Mouse (Mus musculus) CH12.LX (cell line): ENCODE measurements around the gene Ppip5k2. TPM values are rescaled to one million over a fixed set of nuclear protein-coding genes. Genes with fewer than 3 reads are reported as not detected.

Experiments
- DNase-seq: peaks from one replicate; pipeline ENCODE4 v3.0.0-alpha.2; 2013; ENCODE audit errors: extremely low read depth
- H3K27ac ChIP-seq: 2 replicates; pipeline ENCODE4 v1.5.1; 2012; ENCODE audit warnings: low read depth, mild to moderate bottlenecking, control low read depth, moderate library complexity; ENCODE audit not compliant: insufficient read depth
- H3K27me3 ChIP-seq: replicated peaks from 2 replicates; pipeline ENCODE3; 2012; ENCODE audit warnings: inconsistent platforms
- H3K36me3 ChIP-seq, 2 experiments: replicated peaks in 1 of 2; 2 replicates each; pipeline versions ENCODE3 to v1.6.1; 2012; ENCODE audit warnings: inconsistent platforms in 1 of 2, low read length in 1 of 2, mild to moderate bottlenecking in 1 of 2, mixed read lengths in 1 of 2, moderate library complexity in 1 of 2; ENCODE audit not compliant: control insufficient read depth in 1 of 2, insufficient read depth in 1 of 2
- H3K4me1 ChIP-seq, 2 experiments: 2 replicates each; pipeline ENCODE4 v1.6.1; 2012; ENCODE audit warnings: inconsistent platforms in 1 of 2, moderate library complexity in 1 of 2; ENCODE audit not compliant: insufficient read depth in 2 of 2, control insufficient read depth in 1 of 2
- H3K4me2 ChIP-seq: 2 replicates; pipeline ENCODE4 v1.6.1; 2012; ENCODE audit warnings: low read depth, mild to moderate bottlenecking, control low read depth; ENCODE audit not compliant: poor library complexity, insufficient read depth, severe bottlenecking
- H3K4me3 ChIP-seq, 3 experiments: fragments of 150-350 bp in 1 of 3; sonication (generic) in 1 of 3; replicated peaks in 1 of 3; 2 replicates each; pipeline versions ENCODE3 to v1.5.1; 2011 to 2012; ENCODE audit warnings: low read depth in 2 of 3, low read length in 2 of 3, mild to moderate bottlenecking in 2 of 3, moderate library complexity in 2 of 3, control low read depth in 1 of 3, improper control_type of control experiment in 1 of 3, inconsistent platforms in 1 of 3, mixed read lengths in 1 of 3; ENCODE audit not compliant: poor library complexity in 1 of 3
- H3K79me2 ChIP-seq: replicated peaks from 2 replicates; pipeline ENCODE4 v1.6.1; 2012; ENCODE audit warnings: mild to moderate bottlenecking, moderate library complexity; ENCODE audit not compliant: control insufficient read depth, poor library complexity, insufficient read depth, severe bottlenecking; ENCODE audit errors: extremely low read depth
- H3K9ac ChIP-seq: 2 replicates; pipeline ENCODE4 v1.6.1; 2012; ENCODE audit warnings: low read depth, mild to moderate bottlenecking, control low read depth, moderate library complexity; ENCODE audit not compliant: insufficient read depth
- H3K9me3 ChIP-seq: replicated peaks from 2 replicates; pipeline ENCODE3; 2012; ENCODE audit warnings: low read length, inconsistent platforms, mixed read lengths
- BHLHE40 ChIP-seq: IDR thresholded peaks from 2 replicates; pipeline ENCODE4 v1.6.1; 2011; ENCODE audit warnings: mild to moderate bottlenecking, low read depth, low read length, improper control_type of control experiment
- CHD1 ChIP-seq: IDR thresholded peaks from 2 replicates; pipeline ENCODE4 v1.6.1; 2012; ENCODE audit warnings: low read depth, low read length, improper control_type of control experiment, inconsistent platforms
- CTCF ChIP-seq, 2 experiments: IDR thresholded peaks in 1 of 2; conservative IDR thresholded peaks in 1 of 2; 2 replicates each; pipeline ENCODE4 v1.5.1; 2011 to 2012; ENCODE audit warnings: low read depth in 2 of 2, low read length in 2 of 2, improper control_type of control experiment in 1 of 2, inconsistent platforms in 1 of 2, mild to moderate bottlenecking in 1 of 2, moderate library complexity in 1 of 2
- HCFC1 ChIP-seq: IDR thresholded peaks from 2 replicates; pipeline ENCODE4 v1.6.1; 2012; ENCODE audit warnings: low read depth, mild to moderate bottlenecking, inconsistent platforms, low read length, improper control_type of control experiment
- IRF4 ChIP-seq: IDR thresholded peaks from 2 replicates; pipeline ENCODE4 v1.6.1; 2014; ENCODE audit warnings: low read depth, mild to moderate bottlenecking, inconsistent platforms, low read length, improper control_type of control experiment
- JUN ChIP-seq: IDR thresholded peaks from 2 replicates; pipeline ENCODE4 v1.6.1; 2011; ENCODE audit warnings: low read depth, mild to moderate bottlenecking, low read length, improper control_type of control experiment, moderate library complexity; ENCODE audit not compliant: insufficient read depth
- JUND ChIP-seq: conservative IDR thresholded peaks from 2 replicates; pipeline ENCODE4 v1.6.1; 2011; ENCODE audit warnings: low read depth, low read length, improper control_type of control experiment
- KAT2A ChIP-seq: IDR thresholded peaks from 2 replicates; pipeline ENCODE4 v1.6.1; 2012; ENCODE audit warnings: low read length, improper control_type of control experiment, inconsistent platforms; ENCODE audit not compliant: insufficient replicate concordance
- MAX ChIP-seq: IDR thresholded peaks from 2 replicates; pipeline ENCODE4 v1.6.1; 2011; ENCODE audit warnings: low read length, improper control_type of control experiment
- MAZ ChIP-seq: IDR thresholded peaks from 2 replicates; pipeline ENCODE4 v1.6.1; 2012; ENCODE audit warnings: low read depth, mild to moderate bottlenecking, inconsistent platforms, low read length, improper control_type of control experiment, moderate library complexity
- PAX5 ChIP-seq: IDR thresholded peaks from 2 replicates; pipeline ENCODE4 v1.6.1; 2012; ENCODE audit warnings: low read length, inconsistent platforms, mixed read lengths
- RAD21 ChIP-seq: IDR thresholded peaks from 2 replicates; pipeline ENCODE4 v1.6.1; 2011; ENCODE audit warnings: low read depth, mild to moderate bottlenecking, low read length, improper control_type of control experiment, moderate library complexity
- RCOR1 ChIP-seq: conservative IDR thresholded peaks from 2 replicates; pipeline ENCODE4 v1.6.1; 2012; ENCODE audit warnings: low read depth, mild to moderate bottlenecking, inconsistent platforms, low read length, improper control_type of control experiment
- SIN3A ChIP-seq: IDR thresholded peaks from 2 replicates; pipeline ENCODE4 v1.6.1; 2012; ENCODE audit warnings: low read length, improper control_type of control experiment, inconsistent platforms
- SMC3 ChIP-seq: IDR thresholded peaks from 2 replicates; pipeline ENCODE4 v1.6.1; 2011; ENCODE audit warnings: low read depth, low read length, improper control_type of control experiment
- ZKSCAN1 ChIP-seq: IDR thresholded peaks from 2 replicates; pipeline ENCODE4 v1.6.1; 2012; ENCODE audit warnings: low read depth, inconsistent platforms, low read length, improper control_type of control experiment, borderline replicate concordance
- dilution Hi-C: fragments of 300-500 bp; cut with MboI; formaldehyde crosslinking; loops from 2 replicates; pipeline ENCODE4 v1.14.3; 2020; ENCODE audit warnings: low sequenced_read_pairs; ENCODE audit not compliant: extremely low pct_unique_long_range_greater_than_20kb, extremely low pct_ligation_motif_present
- in situ Hi-C: fragments of 300-500 bp; cut with MboI; formaldehyde crosslinking; loops from 3 replicates; pipeline ENCODE4 v1.14.3; 2019; ENCODE audit warnings: low sequenced_read_pairs, low pct_ligation_motif_present, low pct_unique_long_range_greater_than_20kb, mixed read lengths
- polyA plus RNA-seq: library from polyadenylated mRNA; unstranded; fragments of >175 nt; gene quantifications from 2 replicates; pipeline ENCODE4 v1.2.1, GENCODE M21; 2012; ENCODE audit warnings: low read depth; ENCODE audit not compliant: insufficient read length
- total RNA-seq, 2 experiments: library from RNA; depleted of rRNA; stranded (reverse); fragments of 300-350 nt in 1 of 2; fragments of >200 nt in 1 of 2; gene quantifications; 2 replicates each; pipeline ENCODE4 v1.2.3; 2012 to 2014

Ppip5k2 gene
- total and polyA plus RNA-seq, 3 experiments, result 27.4 to 44.9 (median 29.8) TPM

- TF ChIP-seq RCOR1, result peak; percentile 92
- TF ChIP-seq, all 38 proteins: peak for 26
Observed at GRCm38 (mm10) chr1:97769904-97770753, at the start of gene Ppip5k2, which contains the start of gene Gin1 (continued).

GRCm38 (mm10) chr1:97809255-97809912 lies 39.2 kb upstream of the Ppip5k2 start:
- no peaks in the 10 kb centered on the region for H3K79me2 ChIP-seq
- DNase-seq, result peak; percentile 23
- H3K27me3 ChIP-seq, result no peaks in the 10 kb centered on the region
- H3K4me2 ChIP-seq, result no peak overlapping the region
- no peak overlapping the region for H3K27ac ChIP-seq
- in situ Hi-C loops (no loop called here), dilution Hi-C loops (no loop called here)
- H3K36me3 ChIP-seq, result no peaks in the 10 kb centered on the region
- no peak overlapping the region for H3K9ac ChIP-seq
- H3K4me1 ChIP-seq, result no peaks in the 10 kb centered on the region
- H3K9me3 ChIP-seq, result no peaks in the 10 kb centered on the region
- no peak overlapping the region for H3K4me3 ChIP-seq
- TF ChIP-seq RAD21 (peak; percentile 78), CTCF (conservative IDR thresholded peaks at IDR 0.05 in 1 of 2, IDR thresholded peaks at IDR 0.05 in 1 of 2; ENCODE audit: low read depth in 2 of 2, low read length in 2 of 2) (peak in 1 of 2 experiments; percentile 60; a peak in 2 of 4 replicates), SMC3 (peak; percentile 28), IRF4 (no peak), BHLHE40 (no peak), HCFC1 (no peak)

- H3K4me2 ChIP-seq, result no peak overlapping the region
- H3K4me1 ChIP-seq, result no peaks in the 10 kb centered on the region
- TF ChIP-seq ZKSCAN1, result no peak
- no peak for TF ChIP-seq JUND
- TF ChIP-seq RCOR1, result no peak
- no peak for TF ChIP-seq IRF4
- TF ChIP-seq MAX, result no peak
- TF ChIP-seq CHD1, result no peak
- TF ChIP-seq KAT2A, result no peak
- no peak for TF ChIP-seq JUN
- no peak for TF ChIP-seq PAX5
- no peak for TF ChIP-seq SIN3A
- no peak for TF ChIP-seq MAZ
- no peaks in the 10 kb centered on the region for H3K79me2 ChIP-seq
- in situ Hi-C loops (no loop called here), dilution Hi-C loops (no loop called here)
- H3K27ac ChIP-seq, result no peak overlapping the region
- no peak for DNase-seq
- H3K27me3 ChIP-seq, result no peaks in the 10 kb centered on the region
- no peak overlapping the region for H3K4me3 ChIP-seq
- no peaks in the 10 kb centered on the region for H3K9me3 ChIP-seq
- no peaks in the 10 kb centered on the region for H3K36me3 ChIP-seq
- H3K9ac ChIP-seq, result no peak overlapping the region
Observed at GRCm38 (mm10) chr1:97804520-97804919, 34.3 kb upstream of the Ppip5k2 start.
